In genomic region chr4:35037824-35038223, GRCm38 (mm10) we compare ENCODE assay signal across 23 mouse cellular contexts.
DNase-seq lines count a peak whose midpoint lies in the region; ATAC-seq lines count a peak whose summit lies in the region.
"Had no signal": no experiment of that assay in that cellular context is flagged by ENCODE, and none has a peak within 500 bp of the region (broad histone marks: within the 10 kb centered on the region; RNA-seq: fewer than 3 reads in every experiment).

No protein-coding gene starts in this region.

- H3K4me3 ChIP-seq in liver, embryonic 15.5 days (replicated peaks) = no peak overlapping the region
- H3K4me3 ChIP-seq: embryonic facial prominence, embryonic 10.5 days; embryonic facial prominence, embryonic 12.5 days; forebrain, embryonic 13.5 days; forebrain, embryonic 15.5 days had no signal

- H3K27ac ChIP-seq in liver, embryonic 15.5 days (replicated peaks) = no peak overlapping the region
- H3K27ac ChIP-seq: embryonic facial prominence, embryonic 10.5 days; embryonic facial prominence, embryonic 12.5 days; forebrain, embryonic 13.5 days; forebrain, embryonic 15.5 days had no signal

- no peaks in the 10 kb centered on the region for H3K9me3 ChIP-seq in liver, embryonic 15.5 days (replicated peaks)
- H3K9me3 ChIP-seq: embryonic facial prominence, embryonic 10.5 days; embryonic facial prominence, embryonic 12.5 days; forebrain, embryonic 13.5 days; forebrain, embryonic 15.5 days; G1E had no signal

- DNase-seq in heart, adult 11 months = peak; percentile 46
- DNase-seq in heart, postnatal 10 days = no peak
- DNase-seq in liver = no peak
- peak; percentile 18 for DNase-seq in Muller cell, postnatal 12 days (ENCODE audit: inconsistent ontology term)
- DNase-seq in urinary bladder, postnatal 10 days (ENCODE audit: low spot score) = no peak
- DNase-seq: adrenal gland, adult 2 months; adrenal gland, postnatal 10 days; adrenal gland, postnatal 25 days; B cell, adult 2 months; cerebellum, adult 11 months; cerebellum, adult 18-20 months; cerebellum, adult 8-10 months; cerebellum, adult 9-11 months; cerebellum, postnatal 25 days; forebrain, postnatal 0 days had no signal

- intact Hi-C loops in heart, postnatal 10 days (cut with DNase I) = no loop called here

- H3K9ac ChIP-seq in liver, embryonic 15.5 days = no peak overlapping the region
- H3K9ac ChIP-seq: embryonic facial prominence, embryonic 12.5 days; forebrain, embryonic 13.5 days; forebrain, embryonic 15.5 days; forebrain, postnatal 0 days had no signal

- ATAC-seq in liver, embryonic 15.5 days (ENCODE audit: insufficient read depth) = peak; percentile 49
- ATAC-seq: CD4-positive, CD25-positive, alpha-beta regulatory T cell, adult 4 months; forebrain, embryonic 13.5 days; forebrain, embryonic 15.5 days; forebrain, postnatal 0 days had no signal

- H3K4me1 ChIP-seq in liver, embryonic 15.5 days (replicated peaks) = 0 out of 2 replicates have a peak, but pooled peaks cover 1% of the 10 kb centered on the region
- H3K4me1 ChIP-seq: forebrain, embryonic 13.5 days; forebrain, embryonic 15.5 days had no signal

- no peak overlapping the region for H3K4me2 ChIP-seq in liver, embryonic 15.5 days
- H3K4me2 ChIP-seq: embryonic facial prominence, embryonic 12.5 days; forebrain, embryonic 13.5 days; forebrain, embryonic 15.5 days had no signal

- WGBS in liver, embryonic 15.5 days (ENCODE audit: insufficient replicate concordance) = 45% methylated on average over 2 of the region's 2 CpGs

- H3K36me3 ChIP-seq in liver, embryonic 15.5 days (replicated peaks) = no peaks in the 10 kb centered on the region
- H3K36me3 ChIP-seq: embryonic facial prominence, embryonic 12.5 days; forebrain, embryonic 15.5 days; G1E had no signal

- H3K27me3 ChIP-seq in liver, embryonic 15.5 days = no peaks in the 10 kb centered on the region
- H3K27me3 ChIP-seq: CH12.LX; embryonic facial prominence, embryonic 12.5 days; forebrain, embryonic 13.5 days; forebrain, embryonic 15.5 days had no signal

Comparison
In these comparisons a context has a peak if more than half of its experiments do, and no peak if none do; other contexts are left out.
1. DNase-seq: peak in heart, adult 11 months (single experiment) and Muller cell, postnatal 12 days (single experiment); none in heart, postnatal 10 days (0 of 2), liver (single experiment) and urinary bladder, postnatal 10 days (single experiment).